ENCODE assay signal across 8 mouse cellular contexts in genomic region chr9:52679362-52679947, GRCm38 (mm10). TPM values are rescaled to one million over a fixed set of nuclear protein-coding genes. Genes with fewer than 3 reads are reported as not detected.
DNase-seq lines count a peak whose midpoint lies in the region; ATAC-seq and TF ChIP-seq lines count a peak whose summit lies in the region.

Gene AI593442 (minus strand): TSS chr9:52679780.

- peak; percentile 36 for DNase-seq in lung, embryonic 14.5 days
- DNase-seq in lung, postnatal 10 days: no peak
- DNase-seq in embryonic facial prominence, embryonic 14.5 days (ENCODE audit: low spot score): peak; percentile 31
- DNase-seq in limb, embryonic 10.5 days (ENCODE audit: low spot score): peak; percentile 55
- DNase-seq in retina, embryonic 14.5 days (ENCODE audit: low spot score): peak; percentile 70
- no peak for DNase-seq in urinary bladder, adult 2 months (ENCODE audit: low spot score)

- ATAC-seq in lung, embryonic 14.5 days (ENCODE audit: insufficient read depth): peak; percentile 69; the same call in 1 of the 2 replicates
- ATAC-seq in embryonic facial prominence, embryonic 14.5 days (ENCODE audit: low read depth): peak; percentile 76; the same call in 1 of the 2 replicates
- ATAC-seq in hindbrain, embryonic 13.5 days (ENCODE audit: low FRiP score): peak; percentile 93
- ATAC-seq in inflammation-experienced regulatory T-cells, adult 6 months: no peak

- 0% methylated on average over 25 of the region's 27 CpGs for WGBS in lung, embryonic 14.5 days
- 0% methylated on average over 8 of the region's 27 CpGs for WGBS in embryonic facial prominence, embryonic 14.5 days
- under 1% methylated on average over 20 of the region's 27 CpGs for WGBS in hindbrain, embryonic 13.5 days
- WGBS in limb, embryonic 10.5 days: under 1% methylated on average over 21 of the region's 27 CpGs

- H3K4me1 ChIP-seq in lung, embryonic 14.5 days (ENCODE audit: insufficient read depth): no peaks in the 10 kb centered on the region
- 0 out of 2 replicates have a peak, but pooled peaks cover 8% of the 10 kb centered on the region for H3K4me1 ChIP-seq in embryonic facial prominence, embryonic 14.5 days (ENCODE audit: control insufficient read depth, insufficient read depth, low read length)
- H3K4me1 ChIP-seq in hindbrain, embryonic 13.5 days (replicated peaks): peaks cover 26% of the 10 kb centered on the region
- peaks cover 21% of the 10 kb centered on the region for H3K4me1 ChIP-seq in limb, embryonic 10.5 days

- H3K27ac ChIP-seq in lung, embryonic 14.5 days (ENCODE audit: low read depth): no peak within 1 kb of the TSS
- H3K27ac ChIP-seq in embryonic facial prominence, embryonic 14.5 days (replicated peaks; ENCODE audit: low read depth, low read length): no peak within 1 kb of the TSS
- H3K27ac ChIP-seq in hindbrain, embryonic 13.5 days: peak within 1 kb of the TSS; percentile 84
- H3K27ac ChIP-seq in limb, embryonic 10.5 days: no peak within 1 kb of the TSS

- no peaks in the 10 kb centered on the region for H3K9me3 ChIP-seq in lung, embryonic 14.5 days (ENCODE audit: low read depth, low read length)
- H3K9me3 ChIP-seq in embryonic facial prominence, embryonic 14.5 days (ENCODE audit: control insufficient read depth, low read length): no peaks in the 10 kb centered on the region
- no peaks in the 10 kb centered on the region for H3K9me3 ChIP-seq in hindbrain, embryonic 13.5 days
- H3K9me3 ChIP-seq in limb, embryonic 10.5 days (replicated peaks): no peaks in the 10 kb centered on the region

- peak within 1 kb of the TSS; percentile 66 for H3K4me2 ChIP-seq in lung, embryonic 14.5 days
- H3K4me2 ChIP-seq in embryonic facial prominence, embryonic 14.5 days (ENCODE audit: low read depth, low read length): peak within 1 kb of the TSS; percentile 85
- peak within 1 kb of the TSS; percentile 93 for H3K4me2 ChIP-seq in hindbrain, embryonic 13.5 days

- no peaks in the 10 kb centered on the region for H3K36me3 ChIP-seq in lung, embryonic 14.5 days (ENCODE audit: insufficient read depth)
- no peaks in the 10 kb centered on the region for H3K36me3 ChIP-seq in embryonic facial prominence, embryonic 14.5 days (ENCODE audit: control insufficient read depth, insufficient read depth, low read length)
- H3K36me3 ChIP-seq in hindbrain, embryonic 13.5 days: no peaks in the 10 kb centered on the region
- no peaks in the 10 kb centered on the region for H3K36me3 ChIP-seq in limb, embryonic 10.5 days

- H3K4me3 ChIP-seq in lung, embryonic 14.5 days (ENCODE audit: low read depth, low read length): peak within 1 kb of the TSS; percentile 37
- peak within 1 kb of the TSS; percentile 46 for H3K4me3 ChIP-seq in embryonic facial prominence, embryonic 14.5 days (ENCODE audit: low read depth, low read length)
- peak within 1 kb of the TSS; percentile 71 for H3K4me3 ChIP-seq in hindbrain, embryonic 13.5 days
- peak within 1 kb of the TSS; percentile 50 for H3K4me3 ChIP-seq in limb, embryonic 10.5 days

- H3K27me3 ChIP-seq in lung, embryonic 14.5 days (ENCODE audit: insufficient read depth, low read length): peaks cover 43% of the 10 kb centered on the region
- H3K27me3 ChIP-seq in embryonic facial prominence, embryonic 14.5 days (replicated peaks; ENCODE audit: control insufficient read depth, insufficient read depth, low read length): peaks cover 65% of the 10 kb centered on the region
- peaks cover 43% of the 10 kb centered on the region for H3K27me3 ChIP-seq in hindbrain, embryonic 13.5 days
- peaks cover 51% of the 10 kb centered on the region for H3K27me3 ChIP-seq in limb, embryonic 10.5 days (ENCODE audit: low read depth, poor library complexity, severe bottlenecking)

- H3K9ac ChIP-seq in lung, embryonic 14.5 days: no peak within 1 kb of the TSS; the same call in 1 of the 2 replicates
- peak within 1 kb of the TSS; percentile 54; the same call in 1 of the 2 replicates for H3K9ac ChIP-seq in embryonic facial prominence, embryonic 14.5 days (ENCODE audit: low read depth, low read length)
- peak within 1 kb of the TSS; percentile 87 for H3K9ac ChIP-seq in hindbrain, embryonic 13.5 days

- no peak for TF ChIP-seq CTCF in lung, embryonic 14.5 days (IDR thresholded peaks at IDR 0.05; ENCODE audit: low read depth)

RNA-seq across cellular contexts. Expression of gene AI593442, which starts in this region (rescaled TPM):
- polyA plus RNA-seq in lung, embryonic 14.5 days (2014; fragmentation: Nextera tagmentation; extraction: Ambion mirVana): 0.25 and 0.60 TPM in 2 replicates
- 4.5 and 5.3 TPM in 2 replicates for polyA plus RNA-seq in embryonic facial prominence, embryonic 14.5 days (2014; fragmentation: Nextera tagmentation; extraction: Ambion mirVana)
- polyA plus RNA-seq in hindbrain, embryonic 13.5 days (2015; fragmentation: Nextera tagmentation; extraction: Ambion mirVana): 28.6 and 30.7 TPM in 2 replicates
- 0.11 TPM in 1 of 2 replicates, not detected in the other for polyA plus RNA-seq in limb, embryonic 10.5 days (2016; fragmentation: Nextera tagmentation; extraction: Ambion mirVana)
- polyA plus RNA-seq in urinary bladder, adult 2 months (2012; rRNA removed): 2.7 and 3.5 TPM in 2 replicates
- under 1 TPM in 1 of 3 experiments, not detected in 2; 0.12 TPM for polyA plus RNA-seq in inflammation-experienced regulatory T-cells, adult 6 months (2017; shearing (Covaris generic))

Comparison
In these comparisons a context has a peak if more than half of its experiments do, and no peak if none do; other contexts are left out.
1. Peak in DNase-seq, ATAC-seq, H3K4me3 ChIP-seq and H3K4me2 ChIP-seq in lung, embryonic 14.5 days; RNA of the gene not detected or under 1 TPM.
2. Peak in DNase-seq and H3K4me3 ChIP-seq in limb, embryonic 10.5 days; RNA of the gene not detected or under 1 TPM.
3. DNase-seq: peak in embryonic facial prominence, embryonic 14.5 days (single experiment) and retina, embryonic 14.5 days (single experiment); none in lung, postnatal 10 days (single experiment) and urinary bladder, adult 2 months (single experiment).
4. Peak in every context shown above with its lines, with median percentiles within 50 percentile points of each other: H3K4me2 ChIP-seq and H3K4me3 ChIP-seq.